Mouse (Mus musculus) midbrain, postnatal 0 days (tissue): Measurements from ENCODE around the gene Dusp1. TPM values are rescaled to one million over a fixed set of nuclear protein-coding genes. Genes with fewer than 3 reads are reported as not detected.

ENCODE experiments used
- ATAC-seq: fragments of 200-750 bp; cut with Nextera tagmentation; 2 replicates; pipeline ENCODE4 v1.8.0; 2017; ENCODE audit warnings: moderate number of reproducible peaks, mild to moderate bottlenecking, moderate TSS enrichment, moderate library complexity; ENCODE audit not compliant: low FRiP score
- DNase-seq: peaks from one replicate; pipeline ENCODE4 v3.0.0-alpha.2; 2015; ENCODE audit warnings: low spot score
- H3K27ac ChIP-seq: fragments of 300-500 bp; sonication (generic); 2 replicates; pipeline ENCODE4 v1.5.1; 2014; ENCODE audit warnings: low read depth, mild to moderate bottlenecking, low read length, mixed read lengths
- H3K27me3 ChIP-seq: fragments of 300-500 bp; sonication (generic); 2 replicates; pipeline ENCODE4 v1.6.1; 2014; ENCODE audit warnings: low read length, control low read depth, mixed read lengths; ENCODE audit not compliant: insufficient read depth
- H3K36me3 ChIP-seq: fragments of 300-500 bp; sonication (generic); 2 replicates; pipeline ENCODE4 v1.6.1; 2014; ENCODE audit warnings: low read length, control low read depth, mixed read lengths; ENCODE audit not compliant: insufficient read depth
- H3K4me1 ChIP-seq: fragments of 300-500 bp; sonication (generic); 2 replicates; pipeline ENCODE4 v1.6.1; 2014; ENCODE audit warnings: mild to moderate bottlenecking, control low read depth, antibody characterized with exemption, low read length, mixed read lengths; ENCODE audit not compliant: insufficient read depth
- H3K4me2 ChIP-seq: fragments of 300-500 bp; sonication (generic); 2 replicates; pipeline ENCODE4 v1.6.1; 2014; ENCODE audit warnings: low read depth, mild to moderate bottlenecking, low read length, mixed read lengths; ENCODE audit not compliant: poor library complexity, severe bottlenecking
- H3K4me3 ChIP-seq: fragments of 300-500 bp; sonication (generic); 2 replicates; pipeline ENCODE4 v1.5.1; 2014; ENCODE audit warnings: low read depth, mild to moderate bottlenecking, low read length, moderate library complexity
- H3K9ac ChIP-seq: fragments of 300-500 bp; sonication (generic); replicated peaks from 2 replicates; pipeline ENCODE4 v1.6.1; 2014; ENCODE audit warnings: mild to moderate bottlenecking, low read length, moderate library complexity, mixed read lengths; ENCODE audit not compliant: poor library complexity, severe bottlenecking
- H3K9me3 ChIP-seq: fragments of 300-500 bp; sonication (generic); 2 replicates; pipeline ENCODE4 v1.6.1; 2016; ENCODE audit warnings: low read length, control low read depth
- CTCF ChIP-seq: IDR thresholded peaks from 2 replicates; pipeline ENCODE4 v1.5.1; 2016; ENCODE audit warnings: antibody characterized with exemption, mild to moderate bottlenecking
- WGBS: fragments of 180-500 bp; shearing (Covaris S2); extraction: QIAGEN DNeasy Blood & Tissue Kit; methylation state at CpG from one replicate; pipeline ENCODE4 v1.1.7; 2014; 5-methylcytosine and 5-hydroxymethylcytosine counted together
- polyA plus RNA-seq: library from polyadenylated mRNA; unstranded; fragments of >200 nt; fragmentation: Nextera tagmentation; extraction: Ambion mirVana; gene quantifications from 2 replicates; pipeline ENCODE4 v1.2.1, GENCODE M21; 2015
- total RNA-seq: library from RNA; depleted of rRNA; stranded (reverse); fragments of >200 nt; gene quantifications from 2 replicates; pipeline ENCODE4 v1.2.3, GENCODE M21; 2014

The Dusp1 gene
- total and polyA plus RNA-seq, 2 experiments from 2014 or later, result 26.0 to 46.8 TPM

DNA sequence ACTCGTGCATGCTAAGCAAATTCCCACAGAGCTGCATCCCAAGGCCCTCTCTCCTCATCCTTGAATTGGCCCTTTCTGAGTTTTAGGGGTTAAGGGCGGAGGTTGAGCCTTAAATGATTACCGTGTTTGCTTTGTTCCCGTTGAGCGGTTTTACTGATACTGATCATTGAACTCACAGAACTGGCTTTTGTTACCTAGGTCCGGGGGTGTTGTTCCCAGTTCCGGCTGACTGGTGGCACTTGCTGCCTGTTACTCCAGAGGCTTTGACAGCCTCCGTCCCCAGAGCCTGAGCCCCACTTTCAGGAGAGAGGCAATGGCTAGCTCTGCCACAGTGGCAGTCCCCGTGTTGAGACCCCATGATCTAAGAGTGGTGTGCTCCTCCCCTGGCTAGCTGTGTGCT, 2.5 kb upstream of the Dusp1 start:
- no peak for TF ChIP-seq CTCF
- Histone ChIP-seq H3K4me3 (no peak overlapping the region), H3K4me2 (no peak overlapping the region), H3K9me3 (no peaks in the 10 kb centered on the region), H3K27me3 (no peaks in the 10 kb centered on the region), H3K27ac (no peak overlapping the region), H3K36me3 (peaks cover 18% of the 10 kb centered on the region), H3K9ac (no peak overlapping the region), H3K4me1 (peaks cover 13% of the 10 kb centered on the region)
- 41% methylated on average over 9 of the region's 9 CpGs for WGBS
- DNase-seq (no peak), ATAC-seq (no peak)

DNA sequence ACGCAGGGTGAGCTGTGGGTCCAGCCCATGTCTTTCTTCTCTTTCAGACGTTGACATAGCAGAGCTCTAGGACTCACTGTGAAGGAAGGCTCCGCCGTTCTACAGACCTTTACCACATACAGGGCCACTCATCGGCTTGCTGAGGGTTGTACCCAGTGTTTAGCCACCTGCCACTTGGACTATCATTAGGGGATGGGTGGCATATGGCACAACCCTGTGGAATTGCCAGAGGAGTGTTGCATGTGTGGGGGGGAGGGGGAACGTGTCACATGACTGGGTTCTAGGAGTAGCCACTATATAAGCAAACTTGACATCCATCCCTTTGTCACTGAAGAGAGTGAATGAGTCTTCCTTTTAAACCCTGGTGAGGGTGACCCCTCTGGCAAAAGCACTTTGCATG, 1.5 kb upstream of the Dusp1 start:
- no peaks in the 10 kb centered on the region for H3K27me3 ChIP-seq
- ATAC-seq (no peak), DNase-seq (no peak)
- peaks cover 13% of the 10 kb centered on the region for H3K4me1 ChIP-seq
- WGBS, result 80% methylated on average over 6 of the region's 6 CpGs
- H3K36me3 ChIP-seq, result peaks cover 16% of the 10 kb centered on the region
- no peaks in the 10 kb centered on the region for H3K9me3 ChIP-seq
- no peak for TF ChIP-seq CTCF
- no peak overlapping the region for H3K4me3 ChIP-seq
- no peak overlapping the region for H3K4me2 ChIP-seq
- no peak overlapping the region for H3K9ac ChIP-seq
- H3K27ac ChIP-seq, result no peak overlapping the region

DNA sequence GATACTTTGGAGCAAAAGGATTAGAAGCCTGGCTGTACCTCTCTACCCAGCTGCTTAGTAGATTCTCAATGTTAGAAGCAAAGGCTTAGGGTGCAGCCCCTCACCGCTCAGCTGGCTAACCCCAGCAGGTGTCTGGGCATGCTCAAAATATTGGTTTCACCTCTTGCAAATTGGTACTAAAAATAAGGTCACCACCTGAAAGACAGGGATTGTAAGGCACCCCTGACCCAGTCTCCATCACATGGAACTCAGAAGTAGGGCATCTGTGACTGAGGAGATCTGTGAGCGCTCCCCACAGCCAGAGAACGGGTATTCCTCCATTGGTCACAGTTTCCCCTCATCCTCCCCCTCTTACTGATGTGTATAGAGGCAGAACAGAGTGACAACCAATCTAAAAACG, 364 bp upstream of the Dusp1 start:
- Histone ChIP-seq H3K9me3 (no peaks in the 10 kb centered on the region), H3K27ac (peak overlapping the region; percentile 74), H3K9ac (peak overlapping the region; percentile 86), H3K27me3 (no peaks in the 10 kb centered on the region), H3K4me2 (peak overlapping the region; percentile 84), H3K36me3 (peaks cover 16% of the 10 kb centered on the region), H3K4me1 (peaks cover 13% of the 10 kb centered on the region), H3K4me3 (peak overlapping the region; percentile 65)
- 64% methylated on average over 4 of the region's 4 CpGs for WGBS
- TF ChIP-seq CTCF, result no peak
- DNase-seq (no peak), ATAC-seq (no peak; the same call in 1 of the 2 replicates)

DNA sequence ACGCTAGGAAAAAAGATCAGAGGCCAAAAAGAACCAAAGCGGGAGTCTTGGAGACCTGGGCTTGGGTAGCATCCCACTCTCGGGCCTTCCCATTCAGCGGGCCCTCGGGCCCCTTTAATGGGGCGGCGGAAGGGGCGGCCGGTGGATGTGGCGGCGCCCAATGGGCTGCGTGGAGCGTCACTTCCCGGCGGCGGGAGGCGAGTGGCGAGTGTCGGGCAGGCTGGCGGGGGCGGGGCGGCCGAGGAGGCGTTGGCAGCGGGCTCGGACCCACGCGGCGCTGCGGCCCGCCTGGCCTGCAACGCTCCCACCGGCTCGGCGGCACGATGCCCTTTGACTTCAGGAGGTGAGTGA, 663 bp downstream of the Dusp1 start, which contains the start of gene Ergic1:
TSS of gene Ergic1 (plus strand) at position 200 of the 351 bp plus-strand sequence.
- Histone ChIP-seq H3K4me1 (peaks cover 13% of the 10 kb centered on the region), H3K36me3 (peaks cover 10% of the 10 kb centered on the region), H3K4me3 (peak within 1 kb of the TSS; percentile 65), H3K27me3 (no peaks in the 10 kb centered on the region), H3K27ac (peak within 1 kb of the TSS; percentile 74), H3K9ac (peak within 1 kb of the TSS; percentile 86), H3K4me2 (peak within 1 kb of the TSS; percentile 84), H3K9me3 (no peaks in the 10 kb centered on the region)
- under 1% methylated on average over 24 of the region's 36 CpGs for WGBS
- DNase-seq, result peak; percentile 94
- peak; percentile 93 for ATAC-seq
- TF ChIP-seq CTCF, result no peak

DNA sequence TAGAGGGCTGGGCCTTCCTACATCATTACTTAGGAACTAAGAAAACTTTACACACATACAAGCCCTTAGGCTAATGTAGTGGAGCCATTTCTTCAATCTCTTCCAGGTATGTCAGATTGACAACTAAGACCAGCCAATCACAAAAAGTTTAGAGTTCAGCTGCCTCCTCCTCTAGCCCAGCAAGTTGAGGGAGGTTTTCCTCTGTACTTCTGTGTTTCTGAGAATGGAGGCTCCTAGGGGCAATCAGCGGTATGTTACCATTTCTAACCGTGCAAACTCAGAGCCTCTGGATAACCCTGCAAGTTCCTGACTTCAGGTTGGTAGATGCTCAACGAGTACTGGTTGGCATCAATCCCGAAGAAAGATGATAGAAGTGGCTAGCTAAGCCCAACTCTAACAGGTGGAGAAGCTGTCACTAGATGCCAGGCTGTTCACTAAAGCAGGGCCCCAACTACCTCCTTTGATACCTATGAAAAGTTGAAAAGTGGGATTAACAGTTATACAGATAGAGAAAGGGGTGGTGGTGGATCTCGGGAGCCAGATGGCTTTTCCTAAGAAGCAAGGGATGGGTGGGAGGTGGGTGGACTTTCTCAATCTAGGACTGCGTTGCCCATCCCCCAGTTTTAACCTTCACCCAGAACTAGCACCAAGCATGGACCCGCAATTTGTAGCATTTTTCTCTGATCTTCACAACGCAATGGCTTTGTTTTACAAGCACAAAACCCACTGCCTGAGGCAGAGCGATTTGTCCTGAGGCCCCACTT, 1.2 kb downstream of the Dusp1 start:
- WGBS, result 28% methylated on average over 9 of the region's 9 CpGs
- H3K4me3 ChIP-seq, result peak overlapping the region; percentile 65
- peak overlapping the region; percentile 86 for H3K9ac ChIP-seq
- no peak for TF ChIP-seq CTCF
- ATAC-seq (no peak), DNase-seq (no peak)
- H3K9me3 ChIP-seq, result no peaks in the 10 kb centered on the region
- peak overlapping the region; percentile 74 for H3K27ac ChIP-seq
- H3K36me3 ChIP-seq, result peaks cover 7% of the 10 kb centered on the region
- peak overlapping the region; percentile 84 for H3K4me2 ChIP-seq
- H3K4me1 ChIP-seq, result peaks cover 13% of the 10 kb centered on the region
- no peaks in the 10 kb centered on the region for H3K27me3 ChIP-seq

DNA sequence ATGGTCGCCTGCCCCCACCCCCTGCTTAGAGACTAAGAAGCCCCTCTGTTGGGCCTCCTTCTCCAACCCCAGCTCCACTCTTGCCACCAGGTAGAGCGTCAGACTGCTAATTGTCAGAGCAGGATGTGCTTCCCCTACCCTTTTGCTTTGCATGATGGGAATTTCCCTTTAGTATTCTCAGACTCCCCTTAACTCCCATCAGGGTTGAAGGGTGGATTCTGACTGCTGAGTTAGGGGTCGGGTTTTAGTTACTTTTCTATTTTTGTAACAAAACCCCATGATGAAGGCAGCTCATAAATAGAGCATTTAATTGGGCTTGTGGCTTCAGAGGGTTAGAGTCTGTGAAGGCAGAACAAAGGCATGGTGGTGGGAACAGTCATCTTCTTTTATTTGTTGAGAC, 8.9 kb downstream of the Dusp1 start:
- ATAC-seq (no peak), DNase-seq (no peak)
- H3K4me2 ChIP-seq, result no peak overlapping the region
- H3K36me3 ChIP-seq, result no peaks in the 10 kb centered on the region
- no peak overlapping the region for H3K9ac ChIP-seq
- H3K9me3 ChIP-seq, result no peaks in the 10 kb centered on the region
- no peaks in the 10 kb centered on the region for H3K27me3 ChIP-seq
- no peak overlapping the region for H3K4me3 ChIP-seq
- WGBS, result 67% methylated on average over 3 of the region's 3 CpGs
- no peaks in the 10 kb centered on the region for H3K4me1 ChIP-seq
- no peak overlapping the region for H3K27ac ChIP-seq
- no peak for TF ChIP-seq CTCF
